Mouse (Mus musculus) right cerebral cortex, postnatal 25 days (tissue): ENCODE measurements at regions not wholly inside any gene's neighbourhood (a gene's known extent, or its start where the extent isn't known, plus 50 kb on each side); places are given as distances from the start of the nearest gene placed in this dataset.

ENCODE experiments used
- DNase-seq: peaks from one replicate; pipeline ENCODE4 v3.0.0; 2022

DNA sequence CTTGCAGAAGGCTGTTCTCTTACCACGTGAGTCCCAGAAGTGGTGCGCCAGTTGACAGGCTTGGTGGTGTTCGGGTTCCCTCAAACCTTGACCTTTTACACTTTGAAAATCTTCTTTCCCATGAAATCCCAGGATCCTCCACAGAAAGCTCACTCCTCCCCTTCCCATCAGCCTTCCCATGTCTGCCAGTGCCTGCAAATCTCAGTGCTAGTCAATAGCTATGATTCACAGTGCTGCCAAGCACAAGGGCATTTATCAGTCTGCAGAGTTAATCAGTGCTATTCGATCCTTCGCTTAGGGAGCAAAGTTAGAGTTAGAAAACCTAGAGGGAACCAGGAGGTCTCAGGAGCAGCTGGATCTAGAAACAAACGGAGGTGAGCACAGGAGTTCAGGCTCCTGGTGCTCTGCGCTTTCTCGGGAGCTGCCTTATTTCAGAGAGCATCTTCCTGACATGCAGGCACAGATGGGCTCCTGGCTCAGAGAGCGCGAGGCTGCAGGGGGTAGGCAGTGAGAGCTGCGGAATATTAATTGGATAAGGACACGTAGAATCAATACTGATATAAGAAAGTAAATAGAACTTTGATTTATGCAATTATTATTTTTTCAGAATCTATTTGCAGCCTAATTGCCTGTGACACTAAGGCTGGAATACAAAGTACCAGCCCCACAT is 190.0 kb upstream of the Tgfbr2 start:
- no peak for DNase-seq

DNA sequence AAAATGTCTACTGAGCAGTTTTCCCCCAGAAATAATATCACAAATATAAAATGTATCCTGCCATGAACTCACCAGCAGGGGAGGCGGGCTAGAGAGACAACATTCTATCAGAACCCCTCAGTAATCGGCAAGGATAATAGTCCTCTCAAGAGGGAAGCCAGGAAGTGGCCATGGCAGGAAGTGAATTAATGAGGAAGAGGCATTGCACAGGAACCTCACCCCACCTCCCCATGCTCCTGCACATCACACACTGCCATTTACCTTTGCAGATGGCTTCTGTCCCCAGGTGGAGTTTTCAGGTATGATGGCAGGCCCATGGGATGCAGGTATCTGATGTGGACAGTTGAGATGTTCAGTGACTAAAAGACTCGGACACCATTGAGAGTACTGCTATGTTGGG is 185.9 kb upstream of the Tgfbr2 start:
- no peak for DNase-seq

DNA sequence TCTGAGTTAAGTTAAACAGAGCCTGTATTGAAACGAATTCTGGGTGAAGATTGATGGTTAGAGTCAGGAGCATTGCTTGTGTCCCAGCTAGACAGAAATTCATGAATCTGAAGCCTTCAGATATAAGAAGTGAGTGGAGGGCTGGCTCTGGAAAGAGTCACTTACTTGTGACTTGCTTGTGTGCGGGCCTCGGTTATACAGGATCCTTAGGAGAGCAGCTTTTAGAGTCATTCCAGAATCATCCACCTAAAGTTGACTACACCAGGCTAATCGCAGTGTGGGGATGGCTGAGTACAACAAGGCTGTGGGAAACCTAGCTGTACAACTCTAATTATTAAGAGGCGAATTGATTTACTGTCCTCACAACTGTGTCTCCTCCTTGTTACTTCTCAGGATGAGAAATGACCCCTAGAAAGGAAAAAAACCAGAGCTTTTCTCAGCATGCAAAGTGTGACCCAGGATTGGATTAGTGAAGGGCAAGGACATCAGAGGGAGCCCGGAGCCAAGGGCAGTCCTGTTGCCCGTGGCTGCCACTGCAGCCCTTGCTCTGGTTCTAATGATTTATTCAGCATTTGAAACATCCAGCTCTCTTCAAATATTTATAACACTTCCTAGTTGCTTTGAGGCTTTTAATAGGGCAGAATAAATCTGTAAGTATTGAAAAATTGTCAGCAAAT is 179.0 kb upstream of the Tgfbr2 start:
- DNase-seq = no peak

- no peak for DNase-seq
Observed at GRCm38 (mm10) chr9:116352801-116353494, 177.8 kb upstream of the Tgfbr2 start.

DNA sequence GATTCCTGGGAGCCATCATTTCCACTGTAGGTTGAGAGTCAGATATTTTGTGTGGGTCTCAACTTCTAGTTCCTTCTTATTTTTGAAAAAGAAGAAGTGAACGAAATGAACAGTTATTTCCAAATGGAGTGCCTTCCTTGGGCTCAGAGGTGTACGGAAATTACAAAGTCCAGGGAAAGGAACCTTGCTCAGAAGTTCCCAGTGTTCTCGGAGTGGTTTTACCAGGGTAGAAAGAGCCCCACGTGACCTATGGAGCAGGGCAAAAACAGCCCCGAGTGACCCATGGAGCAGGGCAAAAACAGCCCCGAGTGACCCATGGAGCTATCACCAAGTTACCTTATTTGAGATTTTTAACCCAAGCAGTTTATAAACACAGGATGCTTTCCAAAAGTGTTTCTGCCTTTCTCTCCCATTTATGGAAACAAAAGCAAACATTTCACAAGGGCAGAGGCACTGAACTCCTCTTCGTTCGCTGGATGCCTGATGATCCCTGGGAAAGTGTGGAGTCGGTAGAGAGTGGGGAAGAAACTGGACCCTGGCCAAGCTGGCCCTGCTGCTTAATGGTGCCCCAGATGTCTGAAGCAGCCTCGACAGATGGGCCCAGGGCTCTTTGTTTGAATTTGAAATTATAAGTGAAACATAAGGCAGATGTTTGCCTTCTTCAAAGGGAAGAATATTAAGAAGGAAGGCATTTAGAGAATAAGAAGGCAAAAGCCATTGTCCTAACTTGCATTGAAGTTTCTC is 175.8 kb upstream of the Tgfbr2 start:
- no peak for DNase-seq

DNA sequence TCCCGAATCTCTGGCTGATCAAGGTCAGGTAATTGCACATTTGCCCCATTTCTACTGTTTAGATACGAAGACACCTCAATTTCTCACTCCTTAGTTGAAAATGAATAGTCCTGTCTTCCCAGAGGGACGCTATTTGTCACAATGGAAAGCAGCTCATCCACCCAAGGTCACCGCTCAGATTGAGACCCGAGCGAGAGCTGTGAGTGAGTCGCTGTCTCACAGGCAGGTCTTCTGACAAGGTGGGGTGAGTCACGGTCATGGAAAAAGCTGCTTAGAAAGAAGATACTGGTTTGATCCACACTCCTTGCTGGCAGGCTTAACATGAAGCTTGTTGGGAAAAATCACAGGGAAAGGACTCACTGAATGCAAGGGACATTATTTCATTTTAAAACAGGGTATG is 171.9 kb upstream of the Tgfbr2 start:
- DNase-seq = no peak

- DNase-seq = no peak
Observed at GRCm38 (mm10) chr9:116346495-116346894, 171.3 kb upstream of the Tgfbr2 start.

DNA sequence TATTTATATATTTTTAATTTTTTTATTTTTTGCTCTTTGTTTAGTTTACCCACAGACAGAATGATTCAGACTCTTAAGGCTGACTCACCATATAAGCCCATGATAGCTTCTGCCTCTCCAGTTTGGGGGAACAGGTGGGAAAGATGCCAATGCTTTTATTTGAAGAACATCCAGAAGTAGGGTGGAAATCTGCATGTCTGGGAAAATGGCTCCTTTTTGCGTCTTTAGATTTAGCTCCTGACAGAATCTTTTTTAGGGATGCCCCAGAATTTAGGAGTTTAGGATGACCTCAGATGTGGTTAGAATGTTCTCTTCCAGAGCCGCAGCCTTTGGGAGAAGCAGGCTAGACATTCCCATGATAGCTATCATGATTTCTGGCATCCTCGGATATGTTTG is 167.9 kb upstream of the Tgfbr2 start:
- DNase-seq = no peak

GRCm38 (mm10) chr9:116342446-116343085 is 167.4 kb upstream of the Tgfbr2 start:
- DNase-seq = no peak

DNA sequence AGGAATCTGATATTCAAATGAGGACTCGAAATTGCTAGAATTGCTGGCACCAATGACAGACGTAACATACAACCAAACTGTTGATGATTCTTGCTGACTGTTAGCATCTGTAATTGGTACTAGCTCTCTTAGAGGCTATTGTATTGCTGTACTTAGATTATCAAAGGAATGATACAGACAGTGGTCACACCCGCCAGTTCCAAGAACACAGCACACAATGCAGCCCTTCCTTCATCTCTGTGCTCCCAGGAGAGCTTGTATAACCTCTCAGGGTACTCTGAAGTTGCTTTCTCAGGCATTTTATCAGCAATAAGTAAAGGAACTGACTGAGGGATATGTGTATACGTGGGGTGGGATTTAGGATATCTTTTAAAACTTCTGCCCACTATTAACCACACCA is 166.8 kb upstream of the Tgfbr2 start:
- no peak for DNase-seq

DNA sequence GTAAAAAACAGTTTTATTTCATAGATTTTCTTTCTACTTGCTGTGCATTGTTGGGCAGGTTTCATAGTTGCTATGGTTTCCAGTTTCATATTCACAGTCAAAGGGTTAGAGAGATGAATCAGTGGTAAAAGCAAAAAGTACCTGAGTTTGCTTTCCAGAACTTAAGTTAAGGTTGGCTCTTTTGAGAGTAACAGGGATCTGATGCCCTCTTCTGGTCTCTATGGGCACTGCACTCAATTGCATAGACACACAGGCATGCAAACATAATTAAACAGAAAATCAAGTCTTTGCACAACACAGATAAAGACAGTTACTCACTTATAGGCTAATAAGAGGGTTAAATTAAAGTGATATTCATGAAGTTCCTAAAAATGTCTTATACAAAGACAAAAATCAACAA is 165.8 kb upstream of the Tgfbr2 start:
- no peak for DNase-seq

DNA sequence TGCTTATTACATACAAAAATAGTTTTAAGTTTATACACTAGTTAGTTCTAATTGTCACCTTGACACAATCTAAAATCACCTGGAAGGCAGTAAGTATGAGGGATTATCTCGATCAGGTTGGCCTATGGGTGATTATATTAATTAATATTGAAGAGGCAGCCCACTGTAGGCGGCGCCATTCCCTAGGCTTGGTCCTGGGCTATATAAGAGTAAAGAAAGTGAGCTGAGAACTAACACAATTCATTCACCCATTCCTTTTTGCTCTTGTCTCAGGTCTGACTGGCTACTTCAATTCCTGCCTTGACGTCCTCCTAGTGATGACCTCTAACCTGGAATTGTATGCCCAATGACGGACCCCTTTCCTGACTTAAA is 163.6 kb upstream of the Tgfbr2 start:
- no peak for DNase-seq

GRCm38 (mm10) chr9:116338093-116338728 is 163.1 kb upstream of the Tgfbr2 start:
- no peak for DNase-seq

DNA sequence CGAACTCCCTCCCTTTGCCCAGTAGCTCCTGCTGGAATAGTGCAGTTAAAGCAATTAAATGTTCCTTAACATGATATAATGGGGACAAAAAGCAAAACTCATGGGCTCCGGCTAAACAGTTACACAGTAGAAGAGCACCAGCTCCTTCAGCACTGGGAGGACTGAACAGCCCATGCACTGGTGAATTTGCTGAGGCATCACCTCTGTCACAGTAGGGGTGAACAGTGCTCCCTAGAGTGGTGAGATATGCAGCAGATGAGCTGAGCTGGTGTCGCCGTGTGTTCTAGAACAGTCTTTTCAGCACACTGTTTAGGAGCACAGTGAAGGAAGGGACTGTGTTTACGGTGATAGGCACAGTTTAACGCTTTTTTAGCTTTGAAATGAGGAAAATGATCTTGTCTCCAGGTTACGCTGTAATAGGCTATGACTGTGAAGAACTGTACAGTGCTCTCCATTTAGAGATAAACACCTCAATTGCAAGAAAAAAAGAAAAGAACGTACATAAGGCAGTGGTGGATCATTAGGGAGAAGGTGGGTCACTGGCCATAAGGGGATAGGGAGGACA is 162.4 kb upstream of the Tgfbr2 start:
- no peak for DNase-seq

GRCm38 (mm10) chr9:116335561-116336478 is 160.7 kb upstream of the Tgfbr2 start:
- no peak for DNase-seq

DNA sequence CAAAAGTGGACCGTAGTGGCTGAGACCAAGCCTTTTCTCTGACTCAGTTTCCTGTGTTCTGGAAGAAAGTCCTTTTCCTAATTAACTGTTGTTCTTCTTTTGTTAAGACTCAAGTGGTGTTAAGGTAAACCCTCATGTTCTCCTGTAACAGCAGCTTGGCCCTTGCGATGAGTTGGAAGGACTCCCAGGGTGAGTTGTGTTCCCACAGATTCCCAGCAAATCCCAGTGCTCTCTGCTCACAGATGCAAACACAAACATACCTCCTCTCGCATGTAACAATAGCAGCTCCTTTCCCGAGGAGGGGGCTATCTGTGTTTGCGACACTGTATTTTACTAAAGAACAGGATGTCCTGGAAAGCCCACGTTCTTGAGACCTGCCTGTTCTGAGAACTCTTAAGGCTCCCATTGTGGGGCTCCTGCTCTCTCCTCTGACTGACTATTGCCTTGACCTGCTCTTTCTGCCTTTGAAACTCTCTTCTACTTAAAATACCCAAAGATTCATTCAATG is 158.8 kb upstream of the Tgfbr2 start:
- no peak for DNase-seq

GRCm38 (mm10) chr9:116332485-116333118 is 157.4 kb upstream of the Tgfbr2 start:
- DNase-seq = no peak

GRCm38 (mm10) chr9:116331406-116331805 is 156.2 kb upstream of the Tgfbr2 start:
- no peak for DNase-seq

- no peak for DNase-seq
Observed at GRCm38 (mm10) chr9:116330796-116331195, 155.6 kb upstream of the Tgfbr2 start.

GRCm38 (mm10) chr9:116329147-116329546 is 154.0 kb upstream of the Tgfbr2 start:
- DNase-seq = no peak
